Mouse (Mus musculus) lung, adult 2 months (tissue): Measurements from ENCODE around the gene Tfip11.

Experiments
- CTCF ChIP-seq: fragments of 200-500 bp; IDR thresholded peaks from 2 replicates; pipeline ENCODE4 v1.5.1; 2011; ENCODE audit warnings: mild to moderate bottlenecking, low read length, control low read depth; ENCODE audit not compliant: insufficient read depth
- POLR2A ChIP-seq: fragments of 200-500 bp; IDR thresholded peaks from 2 replicates; pipeline ENCODE4 v1.6.1; 2011; ENCODE audit warnings: low read depth, mild to moderate bottlenecking, control low read depth, low read length, borderline replicate concordance; ENCODE audit errors: extremely low read depth

- no peak for TF ChIP-seq CTCF
- no peak for TF ChIP-seq POLR2A
These were observed 39.6 kb upstream of the Tfip11 start for GRCm38 (mm10) chr5:112286608-112286983.
